Mouse (Mus musculus): ENCODE measurements around the gene Lats2.

Gene Lats2

GRCm38 (mm10) chr14:57663630-57664029 is 94.6 kb downstream of the Lats2 start:
- in situ Hi-C loops (cut with MboI; ENCODE audit: unreplicated experiment in 2 of 2): loop anchor here in 1 of 2 experiments (25.0 kb wide), 1 partner anchor 1924 kb away; the partner anchor contains the start of gene Cdadc1

DNA sequence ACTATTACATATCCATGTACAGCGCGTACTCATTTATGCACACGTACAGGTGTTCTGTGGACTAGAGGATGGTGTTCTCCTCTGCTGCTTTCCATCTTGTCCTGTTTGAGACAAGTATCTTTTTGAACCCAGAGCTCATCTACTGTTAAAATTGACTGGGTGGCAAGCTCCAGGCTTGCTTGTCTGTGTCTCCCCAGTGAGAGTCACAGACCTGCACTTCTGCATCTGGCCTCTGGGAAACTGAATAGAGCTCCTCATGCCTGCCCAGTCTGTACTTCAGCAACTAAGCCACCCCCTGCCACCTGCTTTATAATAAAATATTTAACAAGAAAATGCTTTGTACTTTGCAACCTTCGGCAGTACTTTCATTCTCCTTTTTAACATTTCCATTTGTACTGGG is 99.9 kb downstream of the Lats2 start:
- in situ Hi-C loops (cut with MboI; ENCODE audit: unreplicated experiment in 2 of 2): loop anchor here in 1 of 2 experiments (25.0 kb wide), 1 partner anchor 1929 kb away; the partner anchor contains the start of gene Cdadc1

GRCm38 (mm10) chr14:57657500-57657899 is 100.7 kb downstream of the Lats2 start:
- in situ Hi-C loops (cut with MboI; ENCODE audit: unreplicated experiment in 2 of 2): loop anchor here in 1 of 2 experiments (25.0 kb wide), 1 partner anchor 1930 kb away; the partner anchor contains the start of gene Cdadc1

- in situ Hi-C loops (cut with MboI; ENCODE audit: unreplicated experiment in 2 of 2): loop anchor here in 1 of 2 experiments (25.0 kb wide), 1 partner anchor 1931 kb away; the partner anchor contains the start of gene Cdadc1
Observed at GRCm38 (mm10) chr14:57656519-57656918, 101.7 kb downstream of the Lats2 start.

DNA sequence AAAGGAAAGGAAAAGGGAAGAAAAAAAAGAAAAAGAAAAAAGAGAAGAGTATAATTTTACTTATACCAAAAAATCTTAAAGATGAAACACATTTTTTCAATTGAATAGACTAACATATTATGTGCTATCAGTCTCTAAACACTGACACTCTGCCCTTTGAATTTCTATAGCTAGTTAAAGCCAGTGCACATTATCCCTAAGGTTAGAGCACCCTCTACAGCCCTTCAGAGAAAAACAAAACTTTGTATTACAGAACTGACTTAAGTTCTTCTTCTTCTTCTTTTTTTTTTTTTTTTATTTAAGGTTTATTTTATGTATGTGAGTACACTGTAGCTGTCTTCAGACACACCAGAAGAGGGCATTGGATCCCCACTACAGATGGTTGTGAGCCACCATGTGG is 108.7 kb downstream of the Lats2 start:
- in situ Hi-C loops (cut with MboI; ENCODE audit: unreplicated experiment in 2 of 2): loop anchor here (10.0 to 25.0 kb wide), 3 partner anchors 125 to 537 kb away; partner anchors contain the start of genes Gm4491 (in 2 of the 2), Gjb2 (in 1 of the 2) and Il17d (in 1 of the 2)

DNA sequence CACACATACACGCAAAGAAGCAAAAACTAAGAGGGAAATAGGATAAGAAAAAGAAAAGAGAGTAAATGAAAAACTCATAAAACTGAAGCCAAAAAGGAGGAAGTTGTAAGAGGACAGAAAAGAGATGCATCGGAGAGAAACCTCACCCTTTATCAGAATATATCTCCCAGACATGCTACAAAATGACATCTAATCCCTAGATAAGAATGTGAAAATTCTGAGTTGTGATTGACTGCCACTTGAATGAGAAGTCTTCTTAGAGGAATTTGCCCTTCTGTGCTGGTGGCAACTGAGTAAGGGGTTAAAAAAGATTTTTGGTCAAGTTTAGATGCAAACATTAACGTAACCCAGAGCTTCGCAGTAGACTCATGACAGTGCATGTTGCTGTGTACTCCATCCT is 112.0 kb downstream of the Lats2 start:
- in situ Hi-C loops (cut with MboI; ENCODE audit: unreplicated experiment in 2 of 2): loop anchor here (10.0 to 25.0 kb wide), 3 partner anchors 121 to 534 kb away; partner anchors contain the start of genes Gm4491 (in 2 of the 2), Gjb2 (in 1 of the 2) and Il17d (in 1 of the 2)

Measured in v-Abl transformed pro-B cells (cell line).